Mouse (Mus musculus) MEL (cell line): ENCODE measurements around the gene Grm1. TPM values are rescaled to one million over a fixed set of nuclear protein-coding genes. Genes with fewer than 3 reads are reported as not detected.
A peak's percentile ranks its signal among the peaks of the same experiment; 100 is the strongest.

Experiments used
- DNase-seq: peaks from one replicate; pipeline ENCODE4 v3.0.0; 2011; ENCODE audit warnings: low read depth, low spot score
- H3K27ac ChIP-seq: 2 replicates; pipeline ENCODE4 v1.5.1; 2012; ENCODE audit warnings: low read depth, mild to moderate bottlenecking, control low read depth, low read length, moderate library complexity; ENCODE audit not compliant: control insufficient read depth
- H3K27me3 ChIP-seq, 2 experiments: fragments of 150-350 bp in 1 of 2; sonication (generic) in 1 of 2; 2 replicates each; pipeline ENCODE4 v1.6.1; 2012; ENCODE audit warnings: low read length in 2 of 2, mild to moderate bottlenecking in 2 of 2, improper control_type of control experiment in 1 of 2, moderate library complexity in 1 of 2; ENCODE audit not compliant: insufficient read depth in 2 of 2, control insufficient read depth in 1 of 2
- H3K36me3 ChIP-seq, 2 experiments: 2 replicates each; pipeline ENCODE4 v1.6.1; 2012 to 2014; ENCODE audit warnings: low read length in 2 of 2, improper control_type of control experiment in 1 of 2, inconsistent platforms in 1 of 2, mild to moderate bottlenecking in 1 of 2; ENCODE audit not compliant: insufficient read depth in 2 of 2, control insufficient read depth in 1 of 2
- H3K4me1 ChIP-seq, 2 experiments: fragments of 150-350 bp in 1 of 2; sonication (generic) in 1 of 2; 2 replicates each; pipeline ENCODE4 v1.6.1; 2012; ENCODE audit warnings: low read length in 2 of 2, improper control_type of control experiment in 1 of 2, mild to moderate bottlenecking in 1 of 2; ENCODE audit not compliant: insufficient read depth in 2 of 2, control insufficient read depth in 1 of 2
- H3K4me3 ChIP-seq, 2 experiments: fragments of 150-350 bp in 1 of 2; sonication (generic) in 1 of 2; 2 replicates each; pipeline ENCODE4 v1.5.1; 2012; ENCODE audit warnings: low read depth in 2 of 2, low read length in 2 of 2, mild to moderate bottlenecking in 2 of 2, moderate library complexity in 2 of 2, control low read depth in 1 of 2, improper control_type of control experiment in 1 of 2; ENCODE audit not compliant: control insufficient read depth in 1 of 2, insufficient read depth in 1 of 2
- H3K79me2 ChIP-seq: 2 replicates; pipeline ENCODE4 v1.6.1; 2012; ENCODE audit warnings: mild to moderate bottlenecking, low read length, moderate library complexity; ENCODE audit not compliant: control insufficient read depth, poor library complexity, insufficient read depth
- H3K9ac ChIP-seq: 2 replicates; pipeline ENCODE4 v1.6.1; 2012; ENCODE audit warnings: low read depth, mild to moderate bottlenecking, control low read depth, low read length, moderate library complexity; ENCODE audit not compliant: control insufficient read depth, poor library complexity, severe bottlenecking
- H3K9me3 ChIP-seq: fragments of 150-350 bp; sonication (generic); replicated peaks from 2 replicates; pipeline ENCODE4 v1.6.1; 2012; ENCODE audit warnings: mild to moderate bottlenecking, low read length, improper control_type of control experiment, moderate library complexity; ENCODE audit not compliant: insufficient read depth
- CHD2 ChIP-seq: IDR thresholded peaks from 2 replicates; pipeline ENCODE4 v1.6.1; 2011; ENCODE audit warnings: low read length, improper control_type of control experiment
- CTCF ChIP-seq, 3 experiments: IDR thresholded peaks in 2 of 3; conservative IDR thresholded peaks in 1 of 3; 2 replicates each; pipeline ENCODE4 v1.5.1; 2011 to 2012; ENCODE audit warnings: low read length in 3 of 3, low read depth in 2 of 3, mild to moderate bottlenecking in 2 of 3, improper control_type of control experiment in 1 of 3, inconsistent platforms in 1 of 3, mixed read lengths in 1 of 3, moderate library complexity in 1 of 3; ENCODE audit not compliant: control insufficient read depth in 1 of 3, insufficient read depth in 1 of 3, poor library complexity in 1 of 3, severe bottlenecking in 1 of 3
- E2F4 ChIP-seq: IDR thresholded peaks from 2 replicates; pipeline ENCODE4 v1.6.1; 2011; ENCODE audit warnings: low read depth, low read length, improper control_type of control experiment, borderline replicate concordance
- ELF1 ChIP-seq: IDR thresholded peaks from 2 replicates; pipeline ENCODE4 v1.6.1; 2014; ENCODE audit warnings: low read depth, mild to moderate bottlenecking, inconsistent platforms, low read length, improper control_type of control experiment, moderate library complexity
- ETS1 ChIP-seq: IDR thresholded peaks from 2 replicates; pipeline ENCODE4 v1.6.1; 2012; ENCODE audit warnings: low read depth, mild to moderate bottlenecking, inconsistent platforms, low read length, improper control_type of control experiment, moderate library complexity
- KAT2A ChIP-seq: conservative IDR thresholded peaks from 2 replicates; pipeline ENCODE4 v1.6.1; 2012; ENCODE audit warnings: low read depth, low read length, improper control_type of control experiment, inconsistent platforms
- NELFE ChIP-seq: IDR thresholded peaks from 2 replicates; pipeline ENCODE4 v1.6.1; 2011; ENCODE audit warnings: low read depth, low read length, improper control_type of control experiment
- RCOR1 ChIP-seq: IDR thresholded peaks from 2 replicates; pipeline ENCODE4 v1.6.1; 2012; ENCODE audit warnings: low read depth, mild to moderate bottlenecking, inconsistent platforms, low read length, improper control_type of control experiment
- SIN3A ChIP-seq: IDR thresholded peaks from 2 replicates; pipeline ENCODE4 v1.6.1; 2012; ENCODE audit warnings: low read length, improper control_type of control experiment, inconsistent platforms
- TBP ChIP-seq: IDR thresholded peaks from 2 replicates; pipeline ENCODE4 v1.8.0; 2011; ENCODE audit warnings: low read depth, low read length, improper control_type of control experiment
- TCF12 ChIP-seq: IDR thresholded peaks from 2 replicates; pipeline ENCODE4 v1.6.1; 2014; ENCODE audit warnings: low read depth, mild to moderate bottlenecking, inconsistent platforms, low read length, improper control_type of control experiment, moderate library complexity
- USF1 ChIP-seq: IDR thresholded peaks from 2 replicates; pipeline ENCODE4 v1.6.1; 2014; ENCODE audit warnings: low read depth, mild to moderate bottlenecking, inconsistent platforms, low read length, improper control_type of control experiment, moderate library complexity
- USF2 ChIP-seq, 2 experiments: IDR thresholded peaks; 2 replicates each; pipeline ENCODE4 v1.6.1; 2011 to 2012; ENCODE audit warnings: improper control_type of control experiment in 2 of 2, low read length in 2 of 2, borderline replicate concordance in 1 of 2, inconsistent platforms in 1 of 2, low read depth in 1 of 2, mild to moderate bottlenecking in 1 of 2; ENCODE audit not compliant: insufficient read depth in 1 of 2
- ZMIZ1 ChIP-seq: IDR thresholded peaks from 2 replicates; pipeline ENCODE4 v1.6.1; 2012; ENCODE audit warnings: low read depth, mild to moderate bottlenecking, inconsistent platforms, low read length, improper control_type of control experiment, moderate library complexity
- polyA plus RNA-seq, 2 experiments: library from polyadenylated mRNA; stranded (reverse) in 1 of 2; unstranded in 1 of 2; fragments of >175 nt in 1 of 2; fragments of >200 nt in 1 of 2; gene quantifications; 2 replicates each; pipeline versions ENCODE4 v1.2.1 to v1.2.4; 2012; ENCODE audit warnings: low replicate concordance in 2 of 2, low read depth in 1 of 2; ENCODE audit not compliant: insufficient read length in 2 of 2, insufficient read depth in 1 of 2, missing spikeins in 1 of 2
- total RNA-seq: library from RNA; depleted of rRNA; stranded (reverse); fragments of 300-350 nt; gene quantifications from 2 replicates; pipeline ENCODE4 v1.2.3, GENCODE M21; 2012

The Grm1 gene
- total and polyA plus RNA-seq, 3 experiments: not detected

GRCm38 (mm10) chr10:10751033-10751432 lies 331.1 kb downstream of the Grm1 start:
- no peak for TF ChIP-seq E2F4
- TF ChIP-seq NELFE: no peak
- TF ChIP-seq USF2 (IDR thresholded peaks at IDR 0.05; ENCODE audit: borderline replicate concordance in 1 of 2, insufficient read depth in 1 of 2, low read depth in 1 of 2, low read length in 2 of 2): no peak
- TF ChIP-seq KAT2A: no peak
- TF ChIP-seq TBP: no peak
- no peak for TF ChIP-seq RCOR1
- no peaks in the 10 kb centered on the region for H3K79me2 ChIP-seq

GRCm38 (mm10) chr10:10744097-10744496 lies 338.1 kb downstream of the Grm1 start:
- Histone ChIP-seq H3K79me2 (no peaks in the 10 kb centered on the region), H3K27me3 (no peaks in the 10 kb centered on the region), H3K9ac (no peak overlapping the region), H3K4me1 (peaks cover 0 to 5% of the 10 kb centered on the region in 2 experiments; a peak in 3 of 4 replicates), H3K9me3 (no peaks in the 10 kb centered on the region), H3K36me3 (peaks cover 0 to 3% of the 10 kb centered on the region in 2 experiments; a peak in 1 of 4 replicates), H3K4me3 (no peak overlapping the region), H3K27ac (no peak overlapping the region)
- TF ChIP-seq USF1: no peak
- TF ChIP-seq ELF1: peak; percentile 43; the same call in 1 of the 2 replicates
- DNase-seq: peak; percentile 39

More at GRCm38 (mm10) chr10:10751033-10751432, 331.1 kb downstream of the Grm1 start:
- no peaks in the 10 kb centered on the region for H3K9me3 ChIP-seq
- no peaks in the 10 kb centered on the region for H3K27me3 ChIP-seq
- no peak for DNase-seq
- no peak overlapping the region for H3K9ac ChIP-seq
- no peak overlapping the region for H3K27ac ChIP-seq
- no peak overlapping the region for H3K4me3 ChIP-seq
- no peaks in the 10 kb centered on the region for H3K4me1 ChIP-seq
- no peaks in the 10 kb centered on the region for H3K36me3 ChIP-seq

DNA sequence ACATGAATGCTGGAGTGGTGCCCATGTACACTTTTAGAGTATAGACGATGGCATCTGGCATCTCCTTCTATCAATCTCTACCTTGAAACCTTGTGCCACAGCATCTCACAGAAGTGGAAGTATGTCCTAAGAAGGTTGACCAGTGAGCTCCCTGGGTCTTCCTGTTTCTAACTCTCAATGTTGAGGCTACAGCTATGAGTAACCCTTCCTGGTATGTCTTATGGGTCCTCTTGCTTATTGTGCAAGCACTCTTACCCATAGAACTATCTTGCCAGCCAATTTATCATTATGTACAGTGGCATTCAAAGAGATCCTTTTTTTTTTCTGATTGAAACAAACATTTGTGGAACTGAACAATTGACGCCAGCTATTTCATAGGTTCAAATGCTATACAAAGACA lies 340.0 kb downstream of the Grm1 start:
- Histone ChIP-seq H3K9ac (no peak overlapping the region), H3K36me3 (peaks cover 0 to 9% of the 10 kb centered on the region in 2 experiments; a peak in 2 of 4 replicates), H3K4me3 (no peak overlapping the region), H3K27ac (no peak overlapping the region), H3K79me2 (no peaks in the 10 kb centered on the region), H3K9me3 (no peaks in the 10 kb centered on the region), H3K27me3 (no peaks in the 10 kb centered on the region), H3K4me1 (peaks cover 0 to 10% of the 10 kb centered on the region in 2 experiments; a peak in 3 of 4 replicates)
- DNase-seq: no peak
- TF ChIP-seq CTCF (IDR thresholded peaks at IDR 0.05 in 2 of 3, conservative IDR thresholded peaks at IDR 0.05 in 1 of 3; ENCODE audit: control insufficient read depth in 1 of 3, insufficient read depth in 1 of 3, low read depth in 2 of 3, low read length in 3 of 3, poor library complexity in 1 of 3, severe bottlenecking in 1 of 3) (no peak), ZMIZ1 (no peak), ELF1 (no peak), CHD2 (no peak), ETS1 (no peak), SIN3A (no peak), TCF12 (no peak)
